Mouse (Mus musculus) cerebellum, postnatal 14 days (tissue): ENCODE data around the gene Cactin.

Experiments used
- DNase-seq, 2 experiments: peaks; one replicate each; pipeline ENCODE4 v3.0.0; 2021; ENCODE audit warnings: mixed read lengths in 2 of 2

The Cactin gene

DNA sequence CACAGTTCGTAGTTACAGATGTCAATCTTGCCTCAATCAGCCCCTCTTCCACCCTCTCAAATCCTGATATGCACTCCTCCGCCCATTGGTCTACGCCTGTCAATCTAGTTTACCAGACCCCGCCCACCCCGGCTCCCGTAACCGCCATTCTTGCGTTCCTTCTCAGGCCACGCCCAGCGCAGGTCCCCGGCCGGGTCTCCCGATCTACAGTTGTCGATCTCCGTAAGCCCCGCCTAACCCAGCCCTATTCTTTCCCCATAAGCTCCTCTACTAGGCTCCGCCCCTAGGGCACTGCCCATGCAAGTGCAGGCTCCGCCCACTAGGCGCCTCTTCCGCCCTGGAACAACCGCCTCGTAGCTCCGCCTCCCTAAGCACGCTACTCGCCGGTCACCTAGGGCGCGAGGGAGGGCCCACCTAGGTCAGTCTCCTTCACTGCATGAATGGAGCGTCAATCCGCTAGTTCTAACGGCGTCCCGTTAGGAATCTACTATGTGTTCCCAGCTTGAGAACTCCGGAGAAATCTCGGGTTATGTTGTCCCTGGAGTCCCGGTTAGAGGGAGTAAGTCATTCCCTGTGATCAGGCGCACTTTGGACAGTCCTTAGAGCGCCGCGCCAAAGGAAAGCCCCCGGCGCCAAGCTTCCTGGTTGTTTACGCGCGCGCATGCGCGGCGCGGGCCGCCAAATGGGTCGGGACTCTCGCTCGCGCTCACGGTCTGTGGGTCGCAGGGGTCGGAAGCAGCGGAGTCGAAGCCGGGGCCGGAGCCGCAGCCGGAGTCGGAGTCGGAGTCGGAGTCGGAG is at the start of gene Cactin:
Cactin (plus strand) TSS at position 554 of the 798 bp plus-strand sequence.
- DNase-seq = peak; percentile 99 to 100

DNA sequence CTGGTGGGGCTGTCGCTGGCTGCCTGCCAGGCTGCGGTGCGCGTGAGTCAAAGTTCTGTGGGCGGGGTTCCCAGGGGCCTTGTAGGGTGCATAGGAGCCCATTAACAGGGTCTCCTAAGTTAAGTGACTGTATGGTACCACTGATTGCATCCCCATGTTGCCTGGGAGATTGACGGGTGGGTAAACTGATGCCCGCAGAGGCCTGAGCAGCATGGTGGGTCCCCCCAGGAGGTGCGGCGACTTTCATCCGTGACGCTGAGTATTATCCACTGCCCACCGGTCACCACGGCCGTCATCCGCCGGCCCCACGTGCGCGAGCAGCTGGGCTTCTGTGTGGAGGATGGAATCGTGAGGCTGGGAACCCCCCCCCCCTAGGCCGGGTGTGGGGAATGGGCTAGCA is 48.5 kb upstream of the Cactin start:
- no peak for DNase-seq

DNA sequence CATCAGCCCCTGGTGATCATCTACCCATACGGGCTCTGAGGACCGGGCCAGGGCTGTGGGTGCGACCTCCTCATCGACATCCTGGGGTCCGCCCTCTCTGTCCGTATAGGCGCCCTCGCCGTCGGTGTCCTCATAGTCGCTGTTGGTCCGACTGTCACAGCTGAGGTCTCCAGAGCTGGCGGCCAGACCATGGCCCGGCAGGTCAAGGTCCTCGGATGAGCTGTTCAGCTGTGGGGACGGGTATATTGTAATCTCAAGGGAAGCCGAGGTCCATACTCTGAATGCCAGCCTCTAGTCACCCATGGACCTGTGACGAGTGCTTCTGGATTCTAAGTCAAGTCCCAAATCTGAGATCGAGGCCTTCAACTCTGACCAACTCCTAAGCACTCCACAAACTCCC is 47.1 kb upstream of the Cactin start:
- DNase-seq = no peak

DNA sequence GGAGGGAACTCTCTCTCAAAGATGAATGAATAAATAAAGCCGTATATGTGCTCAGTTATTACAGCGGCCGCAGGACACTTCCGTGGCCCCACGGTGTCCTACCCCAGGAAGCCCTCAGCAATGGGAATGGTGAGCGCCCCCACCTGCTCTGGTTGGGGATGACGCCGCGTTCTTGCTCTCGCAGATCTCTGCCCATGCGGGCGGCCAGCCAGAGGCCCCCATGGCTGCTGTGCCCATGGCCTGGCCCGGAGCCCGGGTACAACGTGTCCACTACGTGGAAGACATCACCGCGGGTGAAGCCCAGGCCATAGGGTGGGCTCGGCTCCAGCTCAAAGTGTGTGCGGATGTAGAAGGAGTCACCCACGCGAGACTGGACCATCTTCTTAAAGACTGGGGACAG is 43.2 kb upstream of the Cactin start:
- peak; percentile 70 to 90 for DNase-seq

- no peak for DNase-seq
These were observed 41.4 kb upstream of the Cactin start for GRCm38 (mm10) chr10:81279496-81279895.

DNA sequence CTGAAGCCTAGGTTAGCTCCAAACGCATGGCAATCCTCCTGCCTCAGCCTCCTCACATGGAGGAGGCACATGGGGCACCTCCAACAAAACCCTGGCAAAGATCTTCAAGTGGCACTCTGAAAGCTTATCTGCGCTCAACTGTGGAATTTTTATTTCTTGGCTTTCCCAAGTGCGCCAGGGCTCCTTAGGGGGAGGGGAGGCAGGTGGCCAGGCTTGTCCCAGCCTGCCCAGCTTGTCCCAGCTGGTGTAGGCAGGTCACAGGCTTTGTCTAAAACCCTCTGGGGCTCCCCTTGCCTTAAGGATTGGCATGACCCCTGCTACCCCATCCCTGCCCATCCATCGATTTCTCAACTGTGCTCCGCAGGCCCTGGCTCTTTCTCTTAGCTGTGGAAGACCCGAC is 36.7 kb upstream of the Cactin start:
- no peak for DNase-seq

DNA sequence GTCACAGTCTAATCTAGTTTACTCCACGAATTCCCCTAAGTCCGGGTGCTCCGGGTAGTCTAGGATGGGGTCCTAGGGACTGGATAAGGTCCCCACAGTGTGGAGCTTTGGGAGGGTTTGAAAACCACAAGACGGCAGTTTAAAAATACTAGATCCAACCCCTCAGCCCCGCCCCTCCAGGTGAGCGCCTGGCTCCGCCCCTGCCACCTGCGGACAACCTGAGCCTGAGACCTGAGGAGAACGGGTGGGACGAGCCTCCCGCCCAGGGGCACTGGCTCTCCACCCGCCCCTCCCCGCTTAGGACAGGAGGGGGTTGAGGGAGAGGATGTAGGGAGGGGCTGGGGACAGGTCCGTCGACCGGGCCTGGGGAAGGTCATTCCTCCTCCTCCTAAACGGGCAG is 36.2 kb upstream of the Cactin start:
- no peak for DNase-seq

DNA sequence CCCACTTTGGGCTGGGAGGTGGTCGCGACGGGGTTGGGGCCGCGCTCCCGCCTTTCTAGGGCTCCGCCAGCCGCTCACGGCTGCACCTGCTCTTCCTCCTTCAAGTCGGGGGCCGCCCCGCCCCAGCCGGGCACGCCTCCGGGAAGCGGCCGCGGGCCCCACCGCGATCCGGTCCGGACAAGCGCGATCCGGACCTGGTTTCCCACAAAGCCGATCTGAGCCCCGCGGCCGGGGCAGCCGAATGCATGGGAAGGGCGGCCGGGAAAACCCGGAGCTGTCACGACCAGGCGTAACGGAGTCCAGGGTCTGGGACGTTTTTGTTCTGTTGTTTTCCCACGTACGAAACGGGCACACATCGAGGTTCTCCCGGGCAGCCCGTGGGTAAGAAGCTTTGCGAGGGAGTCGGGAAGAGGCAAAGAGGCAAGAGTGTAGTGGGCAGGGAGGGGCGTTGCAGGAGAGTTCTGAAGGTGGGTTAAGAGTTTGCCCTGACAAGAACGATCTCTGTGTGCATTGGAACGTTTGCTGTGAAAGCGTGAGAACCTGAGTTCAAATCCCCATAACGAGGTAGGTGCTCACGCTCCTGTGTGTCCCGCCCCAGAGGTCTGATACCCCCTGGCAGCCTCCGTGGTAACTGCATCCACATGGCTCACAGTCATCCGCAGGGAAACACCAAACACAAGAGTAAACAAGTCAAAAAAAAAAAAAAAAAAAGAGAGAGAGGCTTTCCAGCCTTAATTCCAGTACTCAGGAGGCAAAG is 35.0 kb upstream of the Cactin start:
- peak; percentile 94 to 95 for DNase-seq

- no peak for DNase-seq
These were observed 34.3 kb upstream of the Cactin start for GRCm38 (mm10) chr10:81286586-81286985.

- DNase-seq = peak; percentile 56 to 88
These were observed 33.3 kb upstream of the Cactin start for GRCm38 (mm10) chr10:81287513-81288157.

- DNase-seq = peak; percentile 69 to 85
These were observed 32.3 kb upstream of the Cactin start for GRCm38 (mm10) chr10:81288601-81289000.

DNA sequence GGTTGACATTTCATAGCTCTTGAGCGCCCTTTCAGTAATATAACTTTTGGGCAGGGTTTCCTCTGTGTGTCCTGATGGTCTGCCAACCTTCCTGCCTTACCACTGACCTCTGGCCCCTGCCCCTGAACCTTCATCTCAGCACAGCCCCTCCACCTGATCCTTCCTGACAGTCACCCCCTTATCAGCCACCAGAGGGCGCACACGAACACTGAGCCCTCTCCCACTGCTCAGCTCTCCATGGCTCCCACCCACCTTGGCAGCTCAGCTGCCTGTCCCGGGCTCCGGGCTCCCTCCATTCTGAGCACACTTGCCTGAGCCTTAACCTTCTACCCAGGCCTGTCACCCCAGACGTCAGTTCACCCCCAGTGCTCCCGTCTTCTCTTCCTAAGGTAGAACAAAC is 31.6 kb upstream of the Cactin start:
- peak; percentile 79 to 80 for DNase-seq

- DNase-seq = no peak
These were observed 31.1 kb upstream of the Cactin start for GRCm38 (mm10) chr10:81289811-81290210.

GRCm38 (mm10) chr10:81290698-81291460 is 30.0 kb upstream of the Cactin start:
- DNase-seq = peak in 1 of 2 experiments; percentile 39

DNA sequence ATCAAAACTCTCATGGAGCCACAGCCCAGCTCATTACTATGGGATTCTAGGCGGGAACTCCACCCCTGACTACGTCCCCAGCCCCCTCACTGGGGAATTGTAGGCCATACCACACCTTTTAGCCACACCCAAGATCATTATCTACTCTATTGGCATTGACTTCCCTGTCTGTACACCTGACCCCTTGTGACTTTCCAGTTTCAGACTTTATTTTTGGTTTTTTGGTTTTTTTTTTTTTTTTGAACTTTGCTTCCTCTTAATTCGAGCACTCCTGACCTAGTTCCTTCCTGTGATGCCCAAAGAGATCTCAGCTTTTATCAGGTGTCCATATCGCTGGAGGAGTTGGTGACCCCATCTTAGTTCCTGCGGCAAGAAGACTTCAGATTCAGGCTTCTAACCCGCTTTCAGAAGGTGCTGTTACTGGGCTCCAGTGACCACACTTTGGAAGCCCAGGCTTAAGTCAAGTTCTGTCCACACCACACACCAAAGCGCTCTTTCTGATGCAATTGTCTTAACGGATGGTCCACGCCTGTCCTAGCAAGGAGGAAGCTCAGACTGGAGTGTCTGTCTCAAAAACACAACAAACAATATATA is 29.3 kb upstream of the Cactin start, which contains the start of gene Tjp3:
Tjp3 (minus strand) TSS at position 71 of the 594 bp plus-strand sequence.
- no peak for DNase-seq

GRCm38 (mm10) chr10:81292554-81293333 is 28.2 kb upstream of the Cactin start, which contains the start of gene Pip5k1c:
Pip5k1c (plus strand) TSS chr10:81292963.
- DNase-seq = peak; percentile 100

DNA sequence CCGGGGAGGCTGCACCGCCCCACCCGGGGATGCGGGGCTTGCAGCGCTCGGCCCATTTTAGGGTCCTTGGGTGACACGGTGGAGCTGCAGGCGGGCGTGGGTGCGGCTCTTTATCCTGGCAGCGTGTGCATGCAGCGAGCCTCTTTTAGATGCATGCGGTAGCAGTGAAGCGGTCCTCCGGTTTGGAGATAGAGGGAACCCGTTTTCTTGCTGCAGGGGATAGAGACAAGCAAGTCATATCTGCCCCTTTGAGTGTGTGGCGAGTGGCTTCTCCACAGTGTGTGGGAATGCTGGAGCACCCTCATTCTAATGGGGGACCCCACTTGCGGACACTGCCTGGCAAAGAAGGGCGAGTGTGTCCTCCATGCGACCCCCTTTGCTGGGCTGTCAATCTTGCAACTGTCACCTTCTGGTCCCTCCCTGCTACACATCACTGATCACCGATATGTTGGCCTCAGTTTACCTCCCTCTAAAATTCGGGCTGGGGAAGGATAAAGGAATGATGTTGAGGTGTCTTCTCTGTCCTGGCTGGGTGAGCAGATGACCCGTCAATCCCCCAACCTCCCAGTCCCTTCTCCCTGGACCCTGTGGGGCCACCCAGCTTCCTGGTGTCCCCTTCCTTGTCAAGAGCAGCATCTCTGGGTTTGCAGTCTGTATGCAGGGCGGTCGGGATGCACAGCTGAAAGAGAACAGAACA is 27.4 kb upstream of the Cactin start:
- no peak for DNase-seq

DNA sequence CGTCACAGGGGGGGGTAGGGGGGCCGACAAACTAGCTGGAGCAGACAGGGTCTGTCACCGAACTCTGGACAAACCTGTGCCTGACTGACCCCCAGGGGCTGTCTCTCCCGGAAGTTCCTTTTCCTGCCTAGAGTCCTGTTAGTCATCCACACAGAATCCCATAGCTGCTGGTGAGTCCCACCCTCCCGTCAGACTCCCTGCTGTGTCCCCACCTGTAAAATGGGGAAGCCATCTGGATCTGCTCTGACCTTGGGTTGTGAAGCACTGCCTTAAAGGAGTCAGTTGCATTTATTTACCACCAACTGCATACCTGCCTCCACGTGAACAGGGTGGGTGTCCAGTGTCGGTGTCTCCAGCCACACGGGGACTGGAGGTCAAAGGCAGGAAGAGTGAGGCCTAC is 26.5 kb upstream of the Cactin start:
- peak; percentile 80 to 83 for DNase-seq

- DNase-seq = peak in 1 of 2 experiments; percentile 47
These were observed 25.7 kb upstream of the Cactin start for GRCm38 (mm10) chr10:81295185-81295584.

DNA sequence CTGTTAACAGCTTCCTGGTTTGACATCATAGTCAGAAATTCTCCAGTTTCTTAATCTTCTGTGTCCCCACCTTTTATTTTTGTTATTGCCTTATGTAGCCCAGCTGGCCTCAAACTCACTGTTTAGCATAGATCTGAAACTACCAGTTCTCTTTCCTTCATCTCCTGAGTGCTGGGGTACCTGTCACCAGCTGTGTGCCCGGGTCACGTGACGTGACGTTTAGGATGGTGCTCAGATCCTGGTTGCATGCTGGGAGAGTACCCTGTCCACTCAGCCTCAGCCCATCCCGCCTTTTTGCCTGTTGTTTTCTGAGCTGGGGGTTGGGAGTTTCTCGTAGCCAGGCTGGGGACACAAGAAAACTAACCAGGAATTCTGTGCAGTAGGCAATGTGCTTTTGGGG is 23.7 kb upstream of the Cactin start:
- no peak for DNase-seq

DNA sequence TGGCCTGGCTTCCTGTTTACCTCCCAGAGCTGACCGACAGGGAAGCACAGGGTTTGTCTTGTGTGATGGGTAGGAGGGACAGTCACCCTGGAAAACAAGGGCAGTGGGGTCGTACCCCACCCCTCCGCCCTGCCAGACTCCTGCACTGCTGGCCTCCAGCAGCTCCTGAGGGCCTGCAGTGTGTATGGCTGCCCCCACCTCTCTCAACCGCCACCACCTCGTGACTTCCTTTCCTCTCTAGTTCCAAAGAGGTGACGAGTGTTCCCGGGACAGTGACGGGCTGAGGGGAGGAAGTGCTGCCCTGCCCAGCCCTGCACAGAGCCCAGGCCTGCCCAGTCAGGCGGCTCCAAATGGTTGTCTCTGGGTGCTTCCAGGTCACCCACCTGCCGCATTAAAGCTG is 23.1 kb upstream of the Cactin start:
- DNase-seq = no peak
